Mouse (Mus musculus) lung, postnatal 25 days (tissue): Measurements from ENCODE around the gene Slc30a1.

Source experiments
- DNase-seq: peaks from one replicate; pipeline ENCODE4 v3.0.0; 2022; ENCODE audit warnings: low spot score

Slc30a1 gene

GRCm38 (mm10) chr1:191945341-191945740, 38.8 kb downstream of the Slc30a1 start:
- DNase-seq, result no peak

- no peak for DNase-seq
Measured at GRCm38 (mm10) chr1:191945756-191946155, 39.2 kb downstream of the Slc30a1 start.

DNA sequence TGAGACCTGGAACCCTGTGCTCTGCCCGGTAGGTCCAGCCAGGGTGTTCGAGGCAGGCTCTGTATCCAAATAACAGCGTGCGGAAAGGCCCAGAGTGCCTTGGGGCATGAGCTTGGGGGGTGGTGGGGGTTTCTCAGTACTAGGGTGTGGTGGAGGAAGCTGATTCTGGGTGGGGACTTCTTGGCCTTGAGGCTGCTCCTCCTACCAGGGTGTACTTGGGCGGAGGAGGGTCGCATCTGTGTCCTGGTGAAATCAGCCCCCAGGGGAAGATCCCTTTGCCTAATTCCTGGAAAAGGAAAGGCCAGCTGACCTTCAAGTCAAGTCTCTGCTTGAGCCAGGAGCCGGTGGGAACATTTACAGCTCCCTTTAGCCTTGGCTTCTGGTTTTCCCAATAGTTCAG, 39.7 kb downstream of the Slc30a1 start:
- no peak for DNase-seq

DNA sequence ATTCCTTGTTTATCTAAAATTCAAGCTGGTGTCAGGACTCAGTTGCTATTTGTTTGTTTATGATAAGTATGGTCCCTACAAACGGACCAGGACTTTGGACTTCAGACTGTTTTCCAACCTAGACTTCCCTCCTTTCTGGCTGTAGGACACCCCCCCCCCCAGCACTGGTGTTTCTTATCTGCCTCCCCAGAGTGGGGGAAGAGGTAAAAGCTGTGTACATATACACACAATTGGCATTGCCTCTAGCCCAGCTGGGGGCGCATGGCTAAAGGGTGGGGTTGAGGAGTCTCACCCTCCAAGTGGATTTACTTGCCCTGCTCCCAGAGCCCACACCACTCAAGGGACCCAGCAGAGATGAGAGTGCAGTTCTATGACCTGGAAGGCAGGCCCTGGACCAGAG, 40.3 kb downstream of the Slc30a1 start:
- DNase-seq, result no peak

- no peak for DNase-seq
Measured at GRCm38 (mm10) chr1:191947796-191948195, 41.2 kb downstream of the Slc30a1 start.

DNA sequence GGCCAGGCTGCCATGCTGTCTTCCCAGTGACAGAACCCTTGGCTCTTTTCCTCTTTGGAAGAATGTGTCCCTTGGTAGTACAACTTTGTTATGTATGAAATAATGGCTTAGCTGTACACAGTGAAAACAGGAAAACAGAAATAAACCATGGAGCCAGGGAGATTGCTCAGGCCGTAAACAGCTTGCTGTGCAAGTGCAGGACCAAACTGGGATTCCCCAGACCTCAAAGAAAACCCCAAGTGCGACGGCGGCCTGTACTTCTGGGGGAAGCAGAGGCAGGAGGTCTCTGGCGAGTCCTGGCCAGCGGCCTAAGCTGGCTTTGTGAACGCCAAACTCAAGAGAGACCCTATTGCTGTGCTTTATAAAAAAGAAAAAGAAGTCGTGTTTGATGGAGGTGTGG, 42.0 kb downstream of the Slc30a1 start:
- no peak for DNase-seq

DNA sequence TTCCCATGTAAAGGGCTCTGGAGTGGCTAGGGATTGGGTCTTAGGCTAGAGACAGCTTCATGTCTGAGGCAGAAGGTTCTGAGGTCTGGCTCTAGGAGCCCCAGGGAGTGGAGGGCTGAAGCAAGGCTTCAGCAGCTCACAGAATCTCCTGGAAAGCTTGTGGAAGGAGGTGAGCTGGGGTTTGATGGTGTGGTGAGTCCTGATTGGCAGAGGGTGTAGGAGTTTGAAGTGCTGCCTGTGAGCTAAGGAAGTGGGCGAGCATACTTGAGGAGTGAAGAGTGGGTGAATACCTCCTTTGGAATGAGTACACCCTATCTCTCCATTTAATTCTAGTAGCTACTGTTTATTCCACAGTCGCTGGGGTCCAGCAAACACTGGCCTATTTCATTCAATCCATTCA, 44.0 kb downstream of the Slc30a1 start:
- DNase-seq, result no peak

DNA sequence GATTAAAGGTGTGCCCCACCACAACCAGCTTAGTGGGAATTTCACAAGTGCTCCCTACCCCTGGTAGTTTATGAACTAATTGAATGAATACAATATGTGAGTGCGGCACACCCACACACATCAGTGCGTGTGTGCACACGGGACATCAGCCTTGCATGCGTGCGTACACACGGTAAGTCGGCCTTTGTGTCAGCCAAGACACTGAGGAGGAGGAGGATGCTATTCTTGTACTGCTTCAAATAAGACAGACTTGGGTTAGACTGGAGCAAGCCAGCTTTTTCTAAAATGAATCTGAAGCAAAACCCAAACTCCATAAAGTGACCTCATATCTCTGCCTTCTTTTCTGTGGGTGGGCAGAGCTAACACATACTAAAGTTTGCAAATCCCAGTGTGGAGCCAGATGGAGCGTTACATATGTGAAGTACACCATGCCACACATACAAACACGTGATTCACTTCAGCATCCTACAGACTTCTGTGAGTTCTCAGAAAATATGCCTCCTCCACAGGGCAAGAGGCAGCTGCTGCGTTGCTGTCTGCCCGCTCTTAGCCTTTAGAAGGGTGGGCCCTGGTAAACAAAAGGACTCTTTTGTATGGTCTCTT, 46.3 kb downstream of the Slc30a1 start:
- no peak for DNase-seq

DNA sequence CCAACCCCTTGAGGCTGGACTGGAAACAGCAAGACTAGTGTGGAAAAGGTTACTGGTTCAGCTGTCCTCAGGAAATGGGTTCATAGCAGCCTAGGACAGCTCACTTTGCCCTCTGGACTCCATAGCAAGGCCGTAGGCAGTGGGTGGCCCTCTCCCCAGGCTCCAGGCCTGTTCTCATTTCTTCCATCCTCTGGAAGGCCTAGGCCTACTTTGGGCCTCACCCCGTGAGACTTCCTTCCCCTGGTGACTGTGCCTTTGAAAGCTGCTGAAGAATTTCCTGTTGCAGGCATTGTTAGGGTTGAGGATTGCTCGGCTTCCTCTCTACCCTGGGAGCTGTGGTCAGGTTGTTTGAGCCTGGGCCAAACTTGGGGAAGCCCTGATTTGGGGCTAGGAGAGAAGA, 48.5 kb downstream of the Slc30a1 start:
- peak; percentile 80 for DNase-seq

DNA sequence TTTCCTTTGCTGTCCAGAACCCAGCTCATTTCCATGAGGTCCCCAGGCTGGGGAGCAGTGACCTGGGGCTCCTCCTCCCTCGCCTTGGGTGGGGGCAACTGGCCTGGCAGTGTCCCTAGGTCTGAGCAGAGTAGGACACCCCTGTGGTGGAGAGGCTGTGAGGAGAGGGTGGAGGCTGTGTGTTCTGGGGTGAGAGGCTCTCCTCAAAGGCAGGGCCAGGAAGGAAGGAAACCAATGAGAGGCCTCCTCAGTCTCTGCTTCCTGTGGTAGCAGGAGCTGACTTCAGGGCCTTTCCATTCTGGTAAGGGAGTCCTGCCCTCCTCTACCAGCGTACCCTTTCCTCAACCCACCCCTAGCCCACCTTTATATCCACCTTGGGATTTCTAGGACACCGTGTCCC, 49.7 kb downstream of the Slc30a1 start:
- peak; percentile 73 for DNase-seq

- no peak for DNase-seq
Measured at GRCm38 (mm10) chr1:191956871-191957270, 50.3 kb downstream of the Slc30a1 start.

GRCm38 (mm10) chr1:191957321-191957720, 50.8 kb downstream of the Slc30a1 start:
- no peak for DNase-seq

- DNase-seq, result no peak
Measured at GRCm38 (mm10) chr1:191960946-191961345, 54.4 kb downstream of the Slc30a1 start.
